ENCODE assay signal across 32 mouse cellular contexts in genomic region chr2:35878506-35878905, GRCm38 (mm10).
"Had no signal": no experiment of that assay in that cellular context is flagged by ENCODE, and none has a peak within 500 bp of the region (broad histone marks: within the 10 kb centered on the region; RNA-seq: fewer than 3 reads in every experiment).

No protein-coding gene starts in this region.

- H3K27me3 ChIP-seq: lung, embryonic 15.5 days; midbrain, embryonic 13.5 days; midbrain, embryonic 15.5 days; neural tube, embryonic 12.5 days; neural tube, embryonic 13.5 days had no signal

- DNase-seq: left cerebral cortex, postnatal 4 days; liver; liver, embryonic 13.5 days; liver, postnatal 0 days; lung, adult 18-20 months; lung, adult 2 months; lung, embryonic 14.5 days; lung, postnatal 10 days; lung, postnatal 14 days; lung, postnatal 36 days; lung, postnatal 4 days; midbrain, embryonic 14.5 days had no signal

- H3K9me3 ChIP-seq: limb, embryonic 10.5 days; limb, embryonic 12.5 days; limb, embryonic 13.5 days; limb, embryonic 15.5 days; liver, embryonic 12.5 days; liver, embryonic 13.5 days; liver, embryonic 15.5 days; lung, embryonic 15.5 days; midbrain, embryonic 10.5 days; midbrain, embryonic 12.5 days; midbrain, embryonic 13.5 days; midbrain, embryonic 15.5 days; neural tube, embryonic 12.5 days; neural tube, embryonic 13.5 days had no signal

- H3K9ac ChIP-seq: limb, embryonic 12.5 days; limb, embryonic 13.5 days; limb, embryonic 15.5 days; liver, embryonic 12.5 days; liver, embryonic 13.5 days; liver, embryonic 14.5 days; liver, embryonic 15.5 days; liver, postnatal 0 days; lung, embryonic 14.5 days; lung, embryonic 15.5 days; midbrain, embryonic 12.5 days; midbrain, embryonic 13.5 days; midbrain, embryonic 15.5 days; neural tube, embryonic 12.5 days; neural tube, embryonic 13.5 days had no signal

- H3K4me2 ChIP-seq: limb, embryonic 12.5 days; limb, embryonic 13.5 days; limb, embryonic 15.5 days; liver, embryonic 11.5 days; liver, embryonic 12.5 days; liver, embryonic 13.5 days; liver, embryonic 15.5 days; lung, embryonic 14.5 days; lung, embryonic 15.5 days; midbrain, embryonic 11.5 days; midbrain, embryonic 12.5 days; midbrain, embryonic 13.5 days; midbrain, embryonic 15.5 days; neural tube, embryonic 12.5 days; neural tube, embryonic 13.5 days had no signal

- H3K36me3 ChIP-seq: limb, embryonic 10.5 days; limb, embryonic 12.5 days; limb, embryonic 13.5 days; limb, embryonic 15.5 days; liver, embryonic 12.5 days; liver, embryonic 13.5 days; liver, embryonic 15.5 days; lung, embryonic 15.5 days; midbrain, embryonic 10.5 days; midbrain, embryonic 12.5 days; midbrain, embryonic 13.5 days; midbrain, embryonic 15.5 days; neural tube, embryonic 12.5 days; neural tube, embryonic 13.5 days had no signal

- ATAC-seq: liver, embryonic 12.5 days; liver, postnatal 0 days; lung, postnatal 0 days; midbrain, embryonic 13.5 days; midbrain, embryonic 15.5 days; midbrain, embryonic 16.5 days had no signal

- H3K4me3 ChIP-seq: limb, embryonic 10.5 days; limb, embryonic 12.5 days; limb, embryonic 13.5 days; limb, embryonic 15.5 days; liver, embryonic 12.5 days; liver, embryonic 13.5 days; liver, embryonic 15.5 days; lung, embryonic 15.5 days; midbrain, embryonic 10.5 days; midbrain, embryonic 12.5 days; midbrain, embryonic 13.5 days; midbrain, embryonic 15.5 days; myocyte; neural tube, embryonic 12.5 days; neural tube, embryonic 13.5 days had no signal

- H3K27ac ChIP-seq: limb, embryonic 10.5 days; limb, embryonic 12.5 days; limb, embryonic 13.5 days; limb, embryonic 15.5 days; liver, embryonic 12.5 days; liver, embryonic 13.5 days; liver, embryonic 14.5 days; liver, embryonic 15.5 days; lung, embryonic 15.5 days; macrophage; midbrain, embryonic 12.5 days; midbrain, embryonic 13.5 days; midbrain, embryonic 15.5 days; neural tube, embryonic 12.5 days; neural tube, embryonic 13.5 days had no signal

- H3K4me1 ChIP-seq: liver, embryonic 12.5 days; liver, embryonic 13.5 days; liver, embryonic 15.5 days had no signal
